Mouse (Mus musculus): Measurements from ENCODE around the gene Rnf34.

DNA sequence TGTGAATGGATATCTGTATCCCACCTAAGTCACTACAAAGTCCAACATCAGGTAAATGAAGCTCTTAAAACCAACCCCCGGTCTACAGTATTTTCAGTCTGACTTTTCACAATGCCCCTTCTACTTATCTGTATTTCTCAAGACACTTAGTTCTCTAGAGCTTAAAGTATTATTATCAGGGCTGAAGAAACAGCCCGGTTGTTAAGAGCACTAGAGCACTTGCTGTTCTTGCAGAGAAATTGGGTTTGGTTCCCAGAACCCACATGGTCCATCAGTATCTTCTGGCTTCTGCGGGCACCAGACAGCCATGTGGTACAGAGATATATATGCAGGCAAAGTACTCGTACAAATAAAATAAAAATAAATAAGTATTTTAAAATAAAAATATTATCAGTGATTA is 27.4 kb upstream of the Rnf34 start:
- TF ChIP-seq CTCF (conservative IDR thresholded peaks at IDR 0.05 in 1 of 2, IDR thresholded peaks at IDR 0.05 in 1 of 2; ENCODE audit: low read depth in 2 of 2, low read length in 2 of 2), result no peak
- TF ChIP-seq POLR2A (IDR thresholded peaks at IDR 0.05; ENCODE audit: low read depth, low read length), result no peak
- TF ChIP-seq HCFC1 (IDR thresholded peaks at IDR 0.05; ENCODE audit: low read depth, low read length), result no peak
- TF ChIP-seq UBTF (IDR thresholded peaks at IDR 0.05; ENCODE audit: low read depth, low read length), result no peak
- no peak for TF ChIP-seq CHD2 (IDR thresholded peaks at IDR 0.05; ENCODE audit: low read length)
- no peak for TF ChIP-seq EP300 (IDR thresholded peaks at IDR 0.05; ENCODE audit: low read length)
- no peak for TF ChIP-seq POLR2AphosphoS2 (IDR thresholded peaks at IDR 0.05; ENCODE audit: low read depth, low read length)
